ENCODE assay signal across 8 mouse cellular contexts in genomic region chr6:108709471-108710231, GRCm38 (mm10). TPM values are rescaled to one million over a fixed set of nuclear protein-coding genes. Genes with fewer than 3 reads are reported as not detected.
A peak's percentile ranks its signal among the peaks of the same experiment; 100 is the strongest.
DNase-seq lines count a peak whose midpoint lies in the region; ATAC-seq and TF ChIP-seq lines count a peak whose summit lies in the region.

No protein-coding gene starts in this region.

- no peaks in the 10 kb centered on the region for H3K27me3 ChIP-seq in hindbrain, embryonic 11.5 days (ENCODE audit: control insufficient read depth, insufficient read depth, low read length)
- H3K27me3 ChIP-seq in lung, embryonic 14.5 days (ENCODE audit: insufficient read depth, low read length): no peaks in the 10 kb centered on the region

- H3K9me3 ChIP-seq in hindbrain, embryonic 11.5 days (ENCODE audit: control insufficient read depth, low read length): no peaks in the 10 kb centered on the region
- no peaks in the 10 kb centered on the region for H3K9me3 ChIP-seq in lung, embryonic 14.5 days (ENCODE audit: low read depth, low read length)

- H3K27ac ChIP-seq in hindbrain, embryonic 11.5 days (ENCODE audit: low read depth, low read length): no peak overlapping the region
- peak overlapping the region; percentile 15; the same call in 1 of the 2 replicates for H3K27ac ChIP-seq in lung, embryonic 14.5 days (ENCODE audit: low read depth)
- H3K27ac ChIP-seq in olfactory bulb, adult 2 months (ENCODE audit: insufficient read depth, low read depth, low read length): no peak overlapping the region; the same call in 1 of the 2 replicates

- peaks cover 2% of the 10 kb centered on the region; the same call in 1 of the 2 replicates for H3K4me1 ChIP-seq in hindbrain, embryonic 11.5 days (replicated peaks; ENCODE audit: control insufficient read depth, insufficient read depth, low read length)
- H3K4me1 ChIP-seq in lung, embryonic 14.5 days (ENCODE audit: insufficient read depth): no peaks in the 10 kb centered on the region; the same call in 1 of the 2 replicates
- H3K4me1 ChIP-seq in olfactory bulb, adult 2 months (ENCODE audit: control insufficient read depth, insufficient read depth, low read length): peaks cover 9% of the 10 kb centered on the region

- under 1% methylated on average over 29 of the region's 29 CpGs for WGBS in hindbrain, embryonic 11.5 days
- under 1% methylated on average over 29 of the region's 29 CpGs for WGBS in lung, embryonic 14.5 days
- WGBS in olfactory bulb, adult 2 months: under 1% methylated on average over 29 of the region's 29 CpGs

- no peak for TF ChIP-seq POLR2A in olfactory bulb, adult 2 months (IDR thresholded peaks at IDR 0.05; ENCODE audit: insufficient read depth, low read depth, low read length)

- no peaks in the 10 kb centered on the region for H3K36me3 ChIP-seq in hindbrain, embryonic 11.5 days (ENCODE audit: control insufficient read depth, insufficient read depth, low read length)
- H3K36me3 ChIP-seq in lung, embryonic 14.5 days (ENCODE audit: insufficient read depth): no peaks in the 10 kb centered on the region

- peak overlapping the region; percentile 36 for H3K4me3 ChIP-seq in hindbrain, embryonic 11.5 days (ENCODE audit: low read depth, low read length)
- peak overlapping the region; percentile 25 for H3K4me3 ChIP-seq in lung, embryonic 14.5 days (ENCODE audit: low read depth, low read length)
- peak overlapping the region; percentile 41 for H3K4me3 ChIP-seq in olfactory bulb, adult 2 months (ENCODE audit: insufficient read depth, low read depth, low read length)

- TF ChIP-seq CTCF in lung, embryonic 14.5 days (IDR thresholded peaks at IDR 0.05; ENCODE audit: low read depth): peak; percentile 85
- peak; percentile 75 for TF ChIP-seq CTCF in olfactory bulb, adult 2 months (IDR thresholded peaks at IDR 0.05; ENCODE audit: insufficient read depth, low read depth, low read length)

- peak overlapping the region; percentile 81 for H3K4me2 ChIP-seq in hindbrain, embryonic 11.5 days (replicated peaks; ENCODE audit: low read depth, low read length)
- H3K4me2 ChIP-seq in lung, embryonic 14.5 days: peak overlapping the region; percentile 83

- H3K9ac ChIP-seq in hindbrain, embryonic 11.5 days (ENCODE audit: low read depth, low read length): peak overlapping the region; percentile 32
- H3K9ac ChIP-seq in lung, embryonic 14.5 days: peak overlapping the region; percentile 27

- peak; percentile 95 for DNase-seq in Muller cell, postnatal 12 days (ENCODE audit: inconsistent ontology term)
- DNase-seq in cerebellum, adult 9-11 months: peak; percentile 93
- peak; percentile 72 to 81 for DNase-seq in frontal cortex, postnatal 10 days (ENCODE audit: low spot score in 2 of 2)
- peak; percentile 87 for DNase-seq in hindbrain, embryonic 11.5 days (ENCODE audit: low spot score)
- DNase-seq in layer of hippocampus, adult 9-10 months (ENCODE audit: low spot score): peak; percentile 59
- peak; percentile 91 for DNase-seq in lung, embryonic 14.5 days
- peak; percentile 13 to 33 for DNase-seq in thymus, postnatal 10 days (ENCODE audit: low spot score in 2 of 2)

- peak; percentile 94 for ATAC-seq in hindbrain, embryonic 11.5 days (ENCODE audit: low FRiP score)
- peak; percentile 92 for ATAC-seq in lung, embryonic 14.5 days (ENCODE audit: insufficient read depth)

RNA-seq across cellular contexts. Expression of gene Bhlhe40, which starts 49.2 kb away (rescaled TPM):
- polyA plus RNA-seq in hindbrain, embryonic 11.5 days (2014; fragmentation: Nextera tagmentation; extraction: Ambion mirVana): 2.1 and 3.0 TPM in 2 replicates
- 8.8 and 12.1 TPM in 2 replicates for polyA plus RNA-seq in lung, embryonic 14.5 days (2014; fragmentation: Nextera tagmentation; extraction: Ambion mirVana)
- not detected in 2 replicates for polyA plus RNA-seq in olfactory bulb, adult 2 months (2012; ENCODE audit: insufficient read depth, insufficient read length, low replicate concordance, missing spikeins)

Comparison
In these comparisons a context has a peak if more than half of its experiments do, and no peak if none do; other contexts are left out.
1. DNase-seq: peak in every context shown above with its lines; median percentile 95 in Muller cell, postnatal 12 days; 93 in cerebellum, adult 9-11 months; 91 in lung, embryonic 14.5 days; 87 in hindbrain, embryonic 11.5 days; 76 in frontal cortex, postnatal 10 days; 59 in layer of hippocampus, adult 9-10 months; 23 in thymus, postnatal 10 days.